Mouse (Mus musculus): ENCODE measurements around the gene Hoxd8. TPM values are rescaled to one million over a fixed set of nuclear protein-coding genes. Genes with fewer than 3 reads are reported as not detected.

Gene Hoxd8
- total and polyA plus RNA-seq, 3 experiments: 19.7 to 34.7 (median 27.9) TPM

DNA sequence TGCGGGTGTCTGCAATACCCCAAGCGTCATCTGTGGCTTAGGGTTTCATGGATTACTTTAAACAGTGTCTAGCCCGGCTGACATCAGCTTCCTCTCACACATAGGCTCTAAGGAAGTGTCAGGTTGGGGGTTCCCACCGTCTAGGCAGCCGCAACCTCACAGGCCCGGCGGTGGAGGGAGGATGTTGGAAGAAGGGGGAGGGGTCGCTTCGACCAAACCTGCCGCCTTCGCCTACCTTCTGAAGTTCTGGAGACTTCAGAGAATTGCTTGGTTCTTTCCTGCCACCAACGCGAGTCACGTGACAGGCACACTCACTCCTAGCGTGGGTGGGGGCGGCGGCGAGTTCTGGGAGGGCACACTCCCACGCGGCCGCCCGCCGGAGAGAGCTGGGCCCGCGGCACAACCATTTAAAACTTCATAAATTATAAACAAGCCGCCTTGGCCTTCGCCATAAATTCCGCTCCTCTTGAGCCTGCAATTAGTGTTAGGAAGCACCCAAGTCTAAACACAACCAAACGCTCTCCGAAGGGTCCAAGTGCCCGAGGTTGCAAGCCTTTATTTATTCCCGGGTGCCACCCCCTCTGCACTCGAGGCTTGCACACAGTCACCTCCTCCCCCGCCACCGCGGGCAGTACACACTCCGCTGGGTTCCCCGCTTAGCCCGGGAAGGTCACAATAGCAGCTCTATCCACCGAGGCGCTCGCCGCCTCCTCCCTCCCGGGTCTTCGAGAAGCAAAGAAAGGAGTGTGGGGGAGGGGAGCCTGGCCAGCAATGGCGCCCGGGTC is 45.1 kb downstream of the Hoxd8 start:
- DNase-seq: peak; percentile 57

DNA sequence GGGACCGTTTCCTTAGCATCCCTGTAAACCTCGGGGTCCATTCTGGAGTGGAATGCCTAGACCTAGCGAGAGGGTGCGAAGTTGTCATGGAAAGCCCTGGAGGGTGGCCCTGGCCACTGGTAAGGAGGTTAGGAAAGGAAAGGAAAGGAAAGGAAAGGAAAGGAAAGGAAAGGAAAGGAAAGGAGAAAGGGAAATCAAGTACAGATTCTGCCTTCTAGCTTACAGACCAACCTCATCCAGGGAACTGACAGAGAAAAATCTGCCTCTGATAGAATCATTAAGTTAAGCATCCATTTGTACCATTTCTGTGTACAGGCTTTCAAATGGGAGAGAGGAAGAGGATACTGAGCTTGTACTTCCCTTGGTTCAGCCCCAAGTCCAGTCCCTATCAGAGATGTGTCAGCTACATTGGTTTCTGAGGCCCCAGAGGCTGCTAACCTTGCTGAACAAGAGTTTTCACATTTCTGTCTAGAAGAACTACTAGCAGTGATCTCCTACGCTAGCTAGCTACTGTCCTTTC is 46.4 kb downstream of the Hoxd8 start:
- no peak for DNase-seq

DNA sequence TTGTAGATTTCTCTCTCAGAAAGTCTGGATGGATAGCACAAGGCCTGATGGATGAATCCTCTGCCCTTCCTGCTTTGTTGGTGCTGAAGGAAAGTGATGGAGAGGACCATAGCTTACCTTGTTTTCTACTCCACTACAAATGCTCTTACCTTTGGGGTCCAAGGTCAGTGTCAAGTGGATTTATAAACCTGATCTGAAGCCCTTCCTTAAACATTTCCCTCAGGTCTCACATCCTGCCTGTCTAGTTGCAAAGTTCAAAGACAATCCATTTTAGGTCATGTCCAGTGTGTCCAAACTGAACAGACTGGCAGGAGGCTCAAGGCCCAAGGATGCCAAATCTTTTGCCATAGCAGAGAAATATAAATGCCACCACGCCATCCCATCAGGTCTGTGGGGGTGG is 47.4 kb downstream of the Hoxd8 start:
- DNase-seq: no peak

DNA sequence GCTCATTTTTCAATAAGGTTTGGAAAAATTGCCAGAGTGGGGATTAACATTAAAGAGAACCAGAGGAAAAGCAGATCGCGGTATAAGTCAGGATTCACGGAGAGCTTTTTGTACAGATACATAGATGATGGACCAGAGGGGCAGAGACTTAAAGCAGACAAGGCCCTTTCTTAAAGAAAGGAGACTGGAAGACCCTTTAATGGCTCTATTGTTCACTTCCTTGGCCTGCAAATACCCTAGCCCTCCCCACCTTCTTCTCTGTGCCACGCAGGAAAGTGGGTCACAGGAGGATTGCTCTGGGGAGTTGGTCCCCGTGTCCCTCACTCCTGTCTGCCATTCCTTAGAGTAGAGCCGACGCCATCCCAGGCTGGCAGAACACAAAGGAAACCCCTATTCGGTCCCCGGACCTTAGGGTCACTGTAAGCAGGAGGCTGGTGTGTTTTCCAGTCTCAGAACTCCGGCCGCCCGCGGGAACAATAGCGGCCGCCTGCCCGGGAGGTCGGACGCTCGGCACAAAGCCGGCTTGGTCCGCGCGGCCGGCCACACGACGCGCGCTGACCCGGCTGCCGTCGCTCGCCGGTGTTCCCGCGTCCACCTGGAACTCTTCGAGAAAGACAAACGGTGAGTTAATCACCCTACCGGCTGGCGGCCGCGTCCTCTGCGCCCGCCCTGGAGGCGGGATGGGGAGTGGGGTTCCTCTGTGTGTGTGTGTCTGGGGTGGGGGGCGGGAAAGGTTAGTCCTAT is 48.2 kb downstream of the Hoxd8 start:
- DNase-seq: no peak

DNA sequence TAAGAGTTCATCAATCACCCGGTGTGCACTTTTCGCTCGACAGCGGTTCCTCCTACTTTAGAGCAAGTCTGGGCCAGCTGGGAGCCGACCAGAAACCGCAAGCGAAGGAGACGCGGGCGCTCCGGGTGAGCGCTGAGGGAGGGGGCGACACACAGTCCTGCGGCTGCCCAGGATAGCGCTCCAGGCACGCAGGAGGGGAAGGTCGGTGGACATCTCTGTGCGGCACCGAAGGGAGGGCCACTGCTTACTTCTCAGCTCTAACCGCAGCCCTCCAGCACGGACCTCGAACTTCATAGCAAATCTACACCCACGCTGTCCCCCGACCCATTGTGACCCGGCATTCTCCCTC is 48.7 kb downstream of the Hoxd8 start:
- DNase-seq: no peak

DNA sequence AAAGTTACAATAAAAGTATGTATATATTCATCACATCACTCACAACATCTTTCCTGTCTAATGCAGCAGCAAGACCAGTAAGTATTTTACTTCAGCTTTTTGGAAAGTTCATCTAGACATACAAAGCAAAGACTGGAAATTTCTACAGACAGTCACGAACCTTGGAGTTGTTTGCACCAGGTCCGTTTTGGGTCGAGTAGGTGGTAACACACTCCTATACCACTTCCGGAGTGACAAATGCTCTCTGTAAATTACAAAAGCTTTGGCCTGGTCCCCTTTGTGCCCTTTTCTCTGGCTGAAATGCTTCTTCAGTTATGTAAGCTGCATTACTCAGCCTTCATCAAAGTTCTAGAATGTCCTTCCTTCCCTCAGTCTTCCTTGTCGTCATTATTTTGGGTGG is 49.3 kb downstream of the Hoxd8 start:
- no peak for DNase-seq

Small RNA genes within 50 kb of the gene (microRNA-seq; reads per million reads assigned to microRNA genes)
- 0 reads per million in 2 experiments for gene Gm44463
- 16,505 to 18,820 reads per million in 2 experiments for gene Mir10b

Other genes with a start within 250 kb of the Hoxd8 start
- 10 to 100 TPM; 12.0 to 13.5 TPM for gene Lnpk, start 125.2 kb upstream of the Hoxd8 start, total RNA-seq (2021)
- 4.6 and 6.4 TPM in 2 replicates for gene Lnpk, start 125.2 kb upstream of the Hoxd8 start, polyA plus RNA-seq (2012; rRNA removed)
- gene Evx2, start 45.1 kb upstream of the Hoxd8 start, total RNA-seq (2021): not detected
- gene Evx2, start 45.1 kb upstream of the Hoxd8 start, polyA plus RNA-seq (2012; rRNA removed): not detected in 2 replicates
- not detected for gene Hoxd13, start 36.3 kb upstream of the Hoxd8 start, total RNA-seq (2021)
- not detected in 2 replicates for gene Hoxd13, start 36.3 kb upstream of the Hoxd8 start, polyA plus RNA-seq (2012; rRNA removed)
- not detected for gene Hoxd12, start 29.6 kb upstream of the Hoxd8 start, total RNA-seq (2021)
- not detected in 2 replicates for gene Hoxd12, start 29.6 kb upstream of the Hoxd8 start, polyA plus RNA-seq (2012; rRNA removed)
- gene Hoxd11, start 25.1 kb upstream of the Hoxd8 start, total RNA-seq (2021): not detected
- gene Hoxd11, start 25.1 kb upstream of the Hoxd8 start, polyA plus RNA-seq (2012; rRNA removed): not detected in 2 replicates
- gene Hoxd10, start 12.7 kb upstream of the Hoxd8 start, total RNA-seq (2021): not detected
- gene Hoxd10, start 12.7 kb upstream of the Hoxd8 start, polyA plus RNA-seq (2012; rRNA removed): not detected in 2 replicates
- gene Hoxd9, start 6.9 kb upstream of the Hoxd8 start, total RNA-seq (2021): 1 to 10 TPM; 3.3 to 7.8 TPM
- 6.5 and 9.0 TPM in 2 replicates for gene Hoxd9, start 6.9 kb upstream of the Hoxd8 start, polyA plus RNA-seq (2012; rRNA removed)
- gene Hoxd3, start 7.3 kb downstream of the Hoxd8 start, total RNA-seq (2021): 1 to 10 TPM in 1 of 2 experiments, under 1 TPM in 1; 0.62 to 1.0 TPM
- gene Hoxd3, start 7.3 kb downstream of the Hoxd8 start, polyA plus RNA-seq (2012; rRNA removed): 10.6 and 11.1 TPM in 2 replicates
- 10 to 100 TPM; 16.7 to 19.3 TPM for gene Hoxd4, start 7.3 kb downstream of the Hoxd8 start, total RNA-seq (2021)
- gene Hoxd4, start 7.3 kb downstream of the Hoxd8 start, polyA plus RNA-seq (2012; rRNA removed): 72.3 and 92.5 TPM in 2 replicates
- gene Gm28230, start 22.1 kb downstream of the Hoxd8 start, total RNA-seq (2021): 1 to 10 TPM; 1.3 to 2.5 TPM
- 1.3 and 2.7 TPM in 2 replicates for gene Gm28230, start 22.1 kb downstream of the Hoxd8 start, polyA plus RNA-seq (2012; rRNA removed)
- not detected for gene Hoxd1, start 58.4 kb downstream of the Hoxd8 start, total RNA-seq (2021)
- gene Hoxd1, start 58.4 kb downstream of the Hoxd8 start, polyA plus RNA-seq (2012; rRNA removed): not detected in 2 replicates
- 10 to 100 TPM; 73.3 to 90.3 TPM for gene Mtx2, start 121.2 kb downstream of the Hoxd8 start, total RNA-seq (2021)
- 153 and 169 TPM in 2 replicates for gene Mtx2, start 121.2 kb downstream of the Hoxd8 start, polyA plus RNA-seq (2012; rRNA removed)

All from adrenal gland, adult 2 months (tissue).